Mouse (Mus musculus) spleen, adult 2 months (tissue): ENCODE data around the gene Prpf6. TPM values are rescaled to one million over a fixed set of nuclear protein-coding genes. Genes with fewer than 3 reads are reported as not detected.
A peak's percentile ranks its signal among the peaks of the same experiment; 100 is the strongest.

ENCODE experiments used
- DNase-seq, 2 experiments: peaks; one replicate each; pipeline versions ENCODE4 v3.0.0 to v3.0.0-alpha.2; 2012 to 2021; ENCODE audit warnings: low spot score in 2 of 2, low read depth in 1 of 2
- H3K27ac ChIP-seq: fragments of 200-500 bp; 2 replicates; pipeline ENCODE4 v1.5.1; 2012; ENCODE audit warnings: low read length, inconsistent platforms; ENCODE audit not compliant: insufficient read depth
- H3K27me3 ChIP-seq: fragments of 200-500 bp; 2 replicates; pipeline ENCODE4 v1.6.1; 2012; ENCODE audit warnings: mild to moderate bottlenecking, moderate library complexity, low read length, inconsistent platforms; ENCODE audit not compliant: control insufficient read depth, insufficient read depth
- H3K36me3 ChIP-seq: fragments of 200-500 bp; 2 replicates; pipeline ENCODE4 v1.6.1; 2012; ENCODE audit warnings: mild to moderate bottlenecking, low read length, inconsistent platforms; ENCODE audit not compliant: control insufficient read depth, insufficient read depth
- H3K4me1 ChIP-seq: fragments of 200-500 bp; 2 replicates; pipeline ENCODE4 v1.6.1; 2011; ENCODE audit warnings: inconsistent platforms; ENCODE audit not compliant: control insufficient read depth, insufficient read depth, insufficient read length
- H3K4me3 ChIP-seq: fragments of 200-500 bp; 2 replicates; pipeline ENCODE4 v1.5.1; 2011; ENCODE audit warnings: mild to moderate bottlenecking, inconsistent platforms; ENCODE audit not compliant: insufficient read depth, insufficient read length; ENCODE audit errors: extremely low read depth
- CTCF ChIP-seq: fragments of 200-500 bp; IDR thresholded peaks from 2 replicates; pipeline ENCODE4 v1.5.1; 2011; ENCODE audit warnings: mild to moderate bottlenecking, inconsistent platforms; ENCODE audit not compliant: insufficient read depth, insufficient read length, insufficient replicate concordance; ENCODE audit errors: extremely low read depth
- POLR2A ChIP-seq: fragments of 200-500 bp; IDR thresholded peaks from 2 replicates; pipeline ENCODE4 v1.6.1; 2011; ENCODE audit warnings: low read depth, low read length, inconsistent platforms
- WGBS: fragments of 180-500 bp; shearing (Covaris S2); methylation state at CpG from one replicate; pipeline ENCODE4 v1.1.7; 2018; 5-methylcytosine and 5-hydroxymethylcytosine counted together
- polyA plus RNA-seq: library from polyadenylated mRNA; depleted of rRNA; stranded (reverse); fragments of >200 nt; gene quantifications from 2 replicates; pipeline ENCODE4 v1.2.3, GENCODE M21; 2012

The Prpf6 gene
- polyA plus RNA-seq, 1 experiment, result 11.6 TPM

DNA sequence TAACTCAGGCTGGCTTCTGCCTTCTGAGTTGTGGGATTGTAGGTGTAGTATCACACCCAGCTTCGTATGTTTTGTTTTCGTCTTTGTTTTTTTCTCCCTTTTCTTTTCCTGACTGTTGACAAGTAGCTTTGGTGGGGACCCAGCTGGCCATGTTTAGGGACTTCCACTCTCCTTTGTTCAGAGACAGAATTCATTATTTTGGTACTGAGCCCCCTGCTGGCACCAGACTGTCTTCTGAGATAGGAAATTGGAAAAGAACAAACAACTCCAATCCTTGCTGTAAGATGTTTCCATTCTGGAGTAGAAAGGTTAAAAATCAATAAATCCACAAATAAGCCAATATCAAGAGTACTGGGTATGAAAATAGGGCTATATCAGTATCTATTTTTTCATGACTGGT is 84.8 kb downstream of the Prpf6 start:
- 32% methylated on average over 2 of the region's 2 CpGs for WGBS
- TF ChIP-seq CTCF, result no peak
- TF ChIP-seq POLR2A, result no peak
- Histone ChIP-seq H3K36me3 (no peaks in the 10 kb centered on the region), H3K4me3 (no peak overlapping the region), H3K27me3 (peaks cover 6% of the 10 kb centered on the region), H3K27ac (no peak overlapping the region), H3K4me1 (peaks cover 8% of the 10 kb centered on the region)
- DNase-seq, result no peak

DNA sequence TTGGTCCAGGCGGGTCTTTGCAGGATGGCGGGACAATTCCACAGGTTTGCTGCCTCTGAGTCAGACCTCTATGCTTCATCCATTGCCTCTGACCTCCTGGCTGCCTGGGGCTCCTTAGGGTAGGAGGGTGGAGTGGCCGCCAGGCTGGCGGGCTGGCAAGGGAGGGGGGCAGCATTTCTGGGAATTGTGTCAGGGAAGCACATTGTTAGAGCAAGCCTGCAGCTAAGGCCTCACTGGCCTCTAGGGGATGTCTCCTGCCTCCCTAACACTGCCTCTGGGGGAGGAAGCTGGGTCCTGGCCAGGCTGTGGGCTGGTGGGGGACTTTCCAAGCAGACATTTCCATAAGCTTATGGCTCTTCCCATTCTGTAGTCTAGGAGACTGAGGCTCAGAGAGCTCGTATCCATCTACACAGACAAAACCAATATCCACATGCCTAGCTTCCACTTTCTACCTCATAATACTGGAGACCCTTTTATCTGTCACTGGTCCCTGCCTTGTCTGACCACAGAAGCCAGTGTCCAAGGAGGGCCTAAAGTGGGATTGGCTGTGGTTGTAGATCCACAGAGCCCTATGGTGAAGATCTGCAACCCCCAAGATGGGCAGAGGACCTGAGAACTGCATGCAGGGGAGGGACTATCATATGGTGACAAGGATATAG is 85.6 kb downstream of the Prpf6 start:
- WGBS, result 86% methylated on average over 5 of the region's 5 CpGs
- Histone ChIP-seq H3K4me1 (peaks cover 8% of the 10 kb centered on the region), H3K27ac (no peak overlapping the region), H3K27me3 (peaks cover 1% of the 10 kb centered on the region; the same call in 1 of the 2 replicates), H3K36me3 (no peaks in the 10 kb centered on the region), H3K4me3 (no peak overlapping the region)
- TF ChIP-seq POLR2A (no peak), CTCF (no peak)
- DNase-seq, result no peak

DNA sequence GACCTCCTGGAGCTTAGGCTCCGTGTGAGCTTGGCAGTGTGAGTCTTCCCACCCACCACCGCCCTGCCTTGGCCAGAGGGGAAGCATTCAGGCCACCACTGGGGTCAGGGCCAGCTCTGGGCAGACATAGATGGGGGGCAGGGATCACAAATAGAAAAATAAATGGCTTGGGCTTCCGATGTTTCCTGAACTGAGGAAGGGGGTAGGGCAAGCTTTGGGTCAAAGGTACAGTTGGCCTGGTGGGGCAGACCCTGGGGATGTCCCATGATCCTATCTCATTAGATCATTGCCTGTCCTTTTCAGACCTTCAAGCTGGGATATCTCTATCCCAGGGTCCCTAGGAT is 86.1 kb downstream of the Prpf6 start:
- WGBS, result 60% methylated on average over 3 of the region's 3 CpGs
- Histone ChIP-seq H3K27me3 (no peaks in the 10 kb centered on the region), H3K4me3 (no peak overlapping the region), H3K27ac (no peak overlapping the region), H3K36me3 (no peaks in the 10 kb centered on the region), H3K4me1 (peaks cover 8% of the 10 kb centered on the region)
- DNase-seq, result no peak
- TF ChIP-seq POLR2A, result no peak
- TF ChIP-seq CTCF, result no peak

DNA sequence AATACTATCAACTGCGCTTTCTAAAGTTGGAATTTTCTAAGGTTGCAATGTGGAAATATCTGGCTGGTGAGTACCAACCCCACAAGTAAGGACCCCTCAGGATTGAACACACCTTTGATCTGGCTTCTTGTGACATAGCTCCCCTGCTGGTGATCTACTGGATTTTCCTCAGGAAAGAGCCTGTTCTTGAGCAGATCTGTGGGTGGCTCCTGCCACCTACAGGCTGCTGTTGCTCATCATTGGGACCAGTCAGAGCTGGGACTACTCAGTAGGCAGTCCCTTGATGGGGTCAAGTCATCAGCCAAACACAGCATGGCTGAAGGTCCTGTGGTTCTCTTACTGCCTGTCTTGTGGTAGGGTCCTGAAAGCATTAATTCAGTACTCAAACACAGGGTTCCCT is 87.1 kb downstream of the Prpf6 start:
- H3K4me1 ChIP-seq, result peaks cover 8% of the 10 kb centered on the region
- WGBS, result 66% methylated on average over 1 of the region's 1 CpGs
- no peaks in the 10 kb centered on the region for H3K27me3 ChIP-seq
- DNase-seq, result peak; percentile 69 to 71
- peak; percentile 78; the same call in 1 of the 2 replicates for TF ChIP-seq CTCF
- TF ChIP-seq POLR2A, result no peak
- no peak overlapping the region for H3K27ac ChIP-seq
- H3K36me3 ChIP-seq, result no peaks in the 10 kb centered on the region
- no peak overlapping the region for H3K4me3 ChIP-seq

DNA sequence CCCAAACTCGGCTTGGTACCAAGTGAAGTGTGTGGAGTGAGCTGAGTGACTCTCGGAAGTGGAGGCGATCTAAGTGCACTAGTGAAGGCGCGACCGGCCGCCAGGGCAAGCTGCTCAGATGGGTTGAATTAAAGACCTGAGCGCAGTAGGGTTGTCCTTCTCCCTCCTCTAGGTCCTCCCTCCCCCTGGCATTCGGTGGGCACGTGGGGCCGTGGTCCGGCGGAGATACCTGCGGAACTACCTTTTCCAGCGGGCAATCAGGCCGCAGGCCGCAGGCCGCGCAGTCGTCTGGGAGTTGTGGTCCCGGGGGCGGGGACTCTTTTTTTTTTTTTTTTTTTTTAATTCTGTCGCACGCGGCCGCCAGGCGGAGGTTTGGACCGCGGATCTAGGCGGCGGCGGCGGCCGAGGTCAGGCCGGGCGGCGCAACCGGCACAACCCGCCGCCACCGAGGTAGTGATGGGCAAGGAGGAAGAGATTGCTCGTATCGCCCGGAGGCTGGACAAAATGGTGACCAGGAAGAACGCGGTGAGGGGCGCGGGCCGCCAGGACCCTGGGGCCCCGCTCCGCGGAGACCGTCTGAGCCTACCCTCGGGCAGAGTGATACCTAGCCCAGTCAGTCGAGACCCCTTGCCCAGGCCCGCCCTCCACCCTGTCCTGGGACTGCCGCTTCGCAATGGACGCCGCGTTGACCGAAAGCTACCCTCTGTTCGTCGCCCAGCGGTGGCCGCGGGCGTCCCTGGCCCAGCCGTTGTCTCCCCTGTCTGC is 88.5 kb downstream of the Prpf6 start, which contains the start of gene Tcea2:
Gene Tcea2 (plus strand): TSS at position 360 of the 765 bp plus-strand sequence.
- Histone ChIP-seq H3K27ac (peak within 1 kb of the TSS; percentile 63), H3K27me3 (no peaks in the 10 kb centered on the region), H3K36me3 (no peaks in the 10 kb centered on the region; the same call in 1 of the 2 replicates), H3K4me3 (peak within 1 kb of the TSS; percentile 93), H3K4me1 (peaks cover 8% of the 10 kb centered on the region)
- TF ChIP-seq CTCF, result 0 out of 2 replicates have a peak, but pooled peaks have one; percentile 14
- 0 out of 2 replicates have a peak, but pooled peaks have one; percentile 13 for TF ChIP-seq POLR2A
- DNase-seq, result peak; percentile 54 to 62
- WGBS, result 1% methylated on average over 69 of the region's 69 CpGs

DNA sequence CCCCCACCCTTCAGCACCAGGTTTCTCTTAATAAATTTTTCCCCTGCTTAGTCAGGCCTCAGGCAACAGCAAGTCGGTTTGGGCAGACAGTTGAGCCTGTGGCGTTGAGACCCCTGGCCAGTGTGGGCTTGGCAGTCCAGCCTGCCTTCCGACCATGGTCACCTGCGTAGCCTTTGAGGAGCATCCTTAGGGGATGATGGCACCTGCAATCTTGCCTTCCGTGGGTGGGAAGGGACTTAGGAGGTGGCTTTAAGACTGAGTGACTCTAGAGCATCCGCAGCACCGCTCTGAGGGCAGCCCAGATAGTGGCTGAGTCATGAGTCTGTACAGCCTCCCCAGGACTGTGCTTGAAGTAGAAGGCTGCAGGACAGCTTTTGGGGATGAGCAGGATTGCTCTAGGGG is 89.0 kb downstream of the Prpf6 start:
- peaks cover 8% of the 10 kb centered on the region for H3K4me1 ChIP-seq

More for the DNA sequence above, 89.0 kb downstream of the Prpf6 start:
- no peaks in the 10 kb centered on the region; the same call in 1 of the 2 replicates for H3K36me3 ChIP-seq
- H3K27ac ChIP-seq, result 0 out of 2 replicates have a peak overlapping the region, but pooled peaks have one; percentile 63
- DNase-seq, result no peak
- WGBS, result 25% methylated on average over 7 of the region's 7 CpGs
- peak overlapping the region; percentile 93 for H3K4me3 ChIP-seq
- no peaks in the 10 kb centered on the region for H3K27me3 ChIP-seq
- TF ChIP-seq POLR2A (no peak), CTCF (no peak)
